Mouse (Mus musculus) C2C12 (cell line): ENCODE results near the gene Syne3. TPM values are rescaled to one million over a fixed set of nuclear protein-coding genes. Genes with fewer than 3 reads are reported as not detected.

ENCODE experiments used
- H3K27me3 ChIP-seq: one replicate; pipeline ENCODE4 v1.6.1; 2011; ENCODE audit not compliant: control insufficient read depth, insufficient read depth, insufficient read length
- H3K36me3 ChIP-seq: one replicate; pipeline ENCODE4 v1.6.1; 2011; ENCODE audit not compliant: control insufficient read depth, insufficient read depth
- H3K4me3 ChIP-seq: one replicate; pipeline ENCODE4 v1.5.1; 2011; ENCODE audit warnings: mild to moderate bottlenecking, control low read depth; ENCODE audit not compliant: poor library complexity, insufficient read depth, severe bottlenecking
- H3K79me2 ChIP-seq: one replicate; pipeline ENCODE4 v1.6.1; 2011; ENCODE audit not compliant: control insufficient read depth, insufficient read depth
- H3K79me3 ChIP-seq: one replicate; pipeline ENCODE4 v1.6.1; 2011; ENCODE audit warnings: low read depth, control low read depth
- H3ac ChIP-seq: one replicate; pipeline ENCODE3; 2011; ENCODE audit warnings: low read depth; ENCODE audit not compliant: control insufficient read depth, insufficient read length
- CEBPB ChIP-seq: IDR thresholded peaks from one replicate; pipeline ENCODE4 v1.6.1; 2011; ENCODE audit warnings: low read depth, mild to moderate bottlenecking, control low read depth, moderate library complexity
- CTCF ChIP-seq: IDR thresholded peaks from one replicate; pipeline ENCODE4 v1.5.1; 2011; ENCODE audit not compliant: control insufficient read depth, insufficient read depth, insufficient read length
- FOSL1 ChIP-seq: IDR thresholded peaks from one replicate; pipeline ENCODE4 v1.8.0; 2011; ENCODE audit warnings: mild to moderate bottlenecking, low read length; ENCODE audit not compliant: poor library complexity, insufficient read depth, severe bottlenecking
- MAX ChIP-seq: IDR thresholded peaks from one replicate; pipeline ENCODE4 v1.6.1; 2011; ENCODE audit warnings: mild to moderate bottlenecking, control low read depth
- MYOD1 ChIP-seq: IDR thresholded peaks from one replicate; pipeline ENCODE4 v1.6.1; 2011; ENCODE audit warnings: low read depth; ENCODE audit not compliant: control insufficient read depth, insufficient read length
- MYOG ChIP-seq: IDR thresholded peaks from one replicate; pipeline ENCODE4 v1.6.1; 2011; ENCODE audit not compliant: control insufficient read depth, insufficient read length; ENCODE audit errors: extremely low read depth
- USF1 ChIP-seq: IDR thresholded peaks from one replicate; pipeline ENCODE4 v1.6.1; 2011; ENCODE audit warnings: low read depth, mild to moderate bottlenecking, control low read depth, moderate library complexity
- polyA plus RNA-seq: library from polyadenylated mRNA; unstranded; fragments of >200 nt; fragmentation: generic; extraction: Trizol; gene quantifications from one replicate; pipeline ENCODE4 v1.2.1, GENCODE M21; 2012; ENCODE audit warnings: missing spikeins

Syne3 gene
- polyA plus RNA-seq, 1 experiment, result 24.8 TPM

DNA sequence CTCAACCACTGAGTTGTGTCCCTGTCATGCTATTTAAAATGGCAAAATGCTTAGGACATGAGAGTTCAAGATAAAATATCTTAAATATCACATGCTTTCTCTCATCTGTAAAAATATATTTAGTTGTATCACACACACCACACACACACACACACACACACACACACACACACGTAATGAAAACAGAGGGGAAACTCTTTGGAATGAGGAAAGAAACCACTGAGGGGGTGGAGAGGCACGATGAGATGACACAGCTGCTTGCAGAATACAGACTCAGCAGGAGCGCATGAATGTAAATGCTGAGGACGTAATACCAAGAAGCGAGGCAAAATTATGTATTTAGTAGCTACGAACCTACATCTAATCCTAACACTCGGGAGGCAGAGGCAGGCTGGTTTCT is 32.7 kb downstream of the Syne3 start:
- Histone ChIP-seq H3K79me2 (peaks cover 62% of the 10 kb centered on the region), H3ac (no peak overlapping the region), H3K36me3 (peaks cover 39% of the 10 kb centered on the region), H3K27me3 (no peaks in the 10 kb centered on the region), H3K79me3 (peaks cover 36% of the 10 kb centered on the region), H3K4me3 (no peak overlapping the region)
- TF ChIP-seq FOSL1, result no peak
- TF ChIP-seq MYOG, result no peak
- TF ChIP-seq CTCF, result no peak
- no peak for TF ChIP-seq USF1
- no peak for TF ChIP-seq CEBPB
- TF ChIP-seq MYOD1, result no peak
- TF ChIP-seq MAX, result no peak

GRCm38 (mm10) chr12:104976331-104976817 is 33.2 kb downstream of the Syne3 start:
- Histone ChIP-seq H3K36me3 (peaks cover 39% of the 10 kb centered on the region), H3K79me2 (peaks cover 62% of the 10 kb centered on the region), H3K27me3 (no peaks in the 10 kb centered on the region), H3ac (no peak overlapping the region), H3K4me3 (no peak overlapping the region), H3K79me3 (peaks cover 31% of the 10 kb centered on the region)
- TF ChIP-seq MYOG (no peak), MAX (no peak), CEBPB (no peak), USF1 (no peak), FOSL1 (no peak), CTCF (no peak), MYOD1 (no peak)

DNA sequence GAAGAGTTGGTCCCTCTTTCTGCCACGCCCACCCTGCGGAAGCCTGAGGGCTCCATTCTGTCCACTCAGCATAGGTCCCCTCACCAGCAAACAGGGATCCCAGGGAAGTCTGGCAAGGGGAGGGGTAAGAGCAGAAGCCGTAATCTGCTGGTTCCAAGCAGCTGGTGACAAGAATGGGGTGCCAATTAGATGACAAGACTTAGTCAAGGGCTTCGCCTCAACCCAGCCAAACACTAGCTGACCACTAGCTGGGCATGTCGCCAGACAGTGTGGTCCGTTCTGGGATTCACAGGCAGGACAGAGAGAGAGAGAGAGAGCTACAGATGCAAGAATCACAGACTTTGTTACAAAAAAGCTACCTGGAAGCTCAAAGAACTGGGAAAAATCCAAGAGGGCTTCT is 36.7 kb downstream of the Syne3 start:
- Histone ChIP-seq H3K79me2 (peaks cover 38% of the 10 kb centered on the region), H3K36me3 (peaks cover 56% of the 10 kb centered on the region), H3K79me3 (peaks cover 18% of the 10 kb centered on the region), H3ac (no peak overlapping the region), H3K4me3 (no peak overlapping the region), H3K27me3 (no peaks in the 10 kb centered on the region)
- TF ChIP-seq MYOD1, result peak; percentile 62
- no peak for TF ChIP-seq CTCF

- TF ChIP-seq MAX (peak; percentile 11), CTCF (no peak), USF1 (no peak), CEBPB (no peak), MYOG (no peak), MYOD1 (peak; percentile 33), FOSL1 (no peak)
Observed at GRCm38 (mm10) chr12:104969618-104970017, 40.0 kb downstream of the Syne3 start.

DNA sequence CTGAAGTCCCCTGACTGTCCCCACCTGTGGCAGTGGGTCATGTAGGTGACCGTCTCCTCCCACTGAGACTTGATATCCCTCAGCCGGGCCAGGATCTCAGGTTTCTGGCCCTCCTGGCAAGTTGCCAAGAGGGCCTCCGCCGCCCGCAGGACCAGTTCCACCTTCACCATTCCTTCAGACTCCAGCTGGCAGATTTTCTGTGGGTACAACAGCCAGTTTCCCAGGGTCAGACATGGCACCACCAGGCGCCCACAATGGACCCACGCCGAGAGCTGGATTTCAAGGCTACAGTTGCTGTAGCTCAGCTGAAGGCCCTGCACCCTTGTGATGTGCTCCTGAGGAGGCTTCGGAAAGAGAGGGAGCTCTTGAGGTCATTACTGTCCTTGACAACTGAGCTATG is 40.4 kb downstream of the Syne3 start:
- no peak for TF ChIP-seq MYOG
- no peak for TF ChIP-seq USF1
- TF ChIP-seq CEBPB, result no peak
- TF ChIP-seq FOSL1, result no peak
- TF ChIP-seq MAX, result no peak
- TF ChIP-seq CTCF, result no peak
- TF ChIP-seq MYOD1, result no peak
- Histone ChIP-seq H3K4me3 (no peak overlapping the region), H3K27me3 (no peaks in the 10 kb centered on the region), H3K79me2 (peaks cover 14% of the 10 kb centered on the region), H3K36me3 (peaks cover 57% of the 10 kb centered on the region), H3K79me3 (peaks cover 4% of the 10 kb centered on the region), H3ac (no peak overlapping the region)

More at GRCm38 (mm10) chr12:104969618-104970017, 40.0 kb downstream of the Syne3 start:
- peaks cover 4% of the 10 kb centered on the region for H3K79me3 ChIP-seq
- no peak overlapping the region for H3ac ChIP-seq
- peaks cover 56% of the 10 kb centered on the region for H3K36me3 ChIP-seq
- peaks cover 14% of the 10 kb centered on the region for H3K79me2 ChIP-seq
- no peak overlapping the region for H3K4me3 ChIP-seq
- no peaks in the 10 kb centered on the region for H3K27me3 ChIP-seq
